Mouse (Mus musculus) small intestine, adult 2 months (tissue): ENCODE measurements around the gene Kctd15.

Experiments
- CTCF ChIP-seq: fragments of 200-500 bp; IDR thresholded peaks from 2 replicates; pipeline ENCODE4 v1.5.1; 2012; ENCODE audit warnings: low read depth, mild to moderate bottlenecking, control low read depth, inconsistent platforms, low read length, moderate library complexity, mixed read lengths; ENCODE audit not compliant: insufficient replicate concordance, insufficient read length; ENCODE audit errors: extremely low read depth
- POLR2A ChIP-seq: fragments of 200-500 bp; IDR thresholded peaks from 2 replicates; pipeline ENCODE4 v1.6.1; 2012; ENCODE audit warnings: low read depth, mild to moderate bottlenecking, control low read depth, inconsistent platforms, low read length, moderate library complexity

DNA sequence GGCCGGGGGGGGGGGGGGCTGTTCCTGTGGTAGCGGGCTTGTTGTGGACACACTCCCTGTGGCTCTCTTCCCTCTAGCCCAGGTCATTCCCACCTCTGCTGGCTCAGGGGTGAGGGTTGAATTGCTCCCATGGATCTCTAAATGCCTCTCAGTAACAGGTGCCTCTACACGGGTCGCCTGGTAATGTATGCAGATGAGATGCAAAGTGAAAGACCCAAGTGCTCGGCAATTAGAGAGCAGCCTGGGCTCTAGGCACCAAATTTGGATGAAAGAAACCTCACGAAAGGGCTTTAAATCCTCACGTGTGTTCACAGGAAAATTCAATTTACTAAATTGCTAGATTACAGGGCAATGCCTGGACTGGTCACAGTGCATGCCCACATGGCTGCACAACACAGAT is 29.3 kb upstream of the Kctd15 start:
- TF ChIP-seq CTCF: no peak
- TF ChIP-seq POLR2A: no peak
